Mouse (Mus musculus) embryonic facial prominence, embryonic 11.5 days (tissue): Measurements from ENCODE around the gene Opn1sw. TPM values are rescaled to one million over a fixed set of nuclear protein-coding genes. Genes with fewer than 3 reads are reported as not detected.

Experiments used
- ATAC-seq: fragments of 200-750 bp; cut with Nextera tagmentation; replicated peaks from 2 replicates; pipeline ENCODE4 v1.8.0; 2017; ENCODE audit warnings: low read depth; ENCODE audit not compliant: insufficient number of reproducible peaks, low FRiP score, low TSS enrichment
- DNase-seq: peaks from one replicate; pipeline ENCODE4 v3.0.0-alpha.2; 2015; ENCODE audit warnings: low spot score
- H3K27ac ChIP-seq: fragments of 300-500 bp; sonication (generic); replicated peaks from 2 replicates; pipeline ENCODE4 v1.5.1; 2014; ENCODE audit warnings: mild to moderate bottlenecking, low read depth, low read length, control low read depth
- H3K27me3 ChIP-seq: fragments of 300-500 bp; sonication (generic); 2 replicates; pipeline ENCODE4 v1.6.1; 2014; ENCODE audit warnings: mild to moderate bottlenecking, low read length, moderate library complexity, mixed read lengths; ENCODE audit not compliant: control insufficient read depth, insufficient read depth
- H3K36me3 ChIP-seq: fragments of 300-500 bp; sonication (generic); replicated peaks from 2 replicates; pipeline ENCODE4 v1.6.1; 2014; ENCODE audit warnings: low read depth, mild to moderate bottlenecking, low read length, moderate library complexity, mixed read lengths; ENCODE audit not compliant: control insufficient read depth, insufficient read depth
- H3K4me1 ChIP-seq: fragments of 300-500 bp; sonication (generic); 2 replicates; pipeline ENCODE4 v1.6.1; 2014; ENCODE audit warnings: low read length, mixed read lengths; ENCODE audit not compliant: control insufficient read depth, insufficient read depth
- H3K4me2 ChIP-seq: fragments of 300-500 bp; sonication (generic); 2 replicates; pipeline ENCODE4 v1.6.1; 2014; ENCODE audit warnings: low read depth, mild to moderate bottlenecking, control low read depth, low read length, moderate library complexity
- H3K4me3 ChIP-seq: fragments of 300-500 bp; sonication (generic); 2 replicates; pipeline ENCODE4 v1.5.1; 2014; ENCODE audit warnings: low read depth, low read length, control low read depth
- H3K9ac ChIP-seq: fragments of 300-500 bp; sonication (generic); replicated peaks from 2 replicates; pipeline ENCODE4 v1.6.1; 2014; ENCODE audit warnings: mild to moderate bottlenecking, control low read depth, low read length
- H3K9me3 ChIP-seq: fragments of 300-500 bp; sonication (generic); replicated peaks from 2 replicates; pipeline ENCODE4 v1.6.1; 2016; ENCODE audit warnings: mild to moderate bottlenecking, low read length, inconsistent platforms, mixed read lengths; ENCODE audit not compliant: control insufficient read depth
- WGBS: fragments of 180-500 bp; shearing (Covaris S2); extraction: QIAGEN DNeasy Blood & Tissue Kit; methylation state at CpG from one replicate; pipeline ENCODE4 v1.1.7; 2014; 5-methylcytosine and 5-hydroxymethylcytosine counted together
- polyA plus RNA-seq: library from polyadenylated mRNA; unstranded; fragments of >200 nt; fragmentation: Nextera tagmentation; extraction: Ambion mirVana; gene quantifications from 2 replicates; pipeline ENCODE4 v1.2.1, GENCODE M21; 2014

The Opn1sw gene
- polyA plus RNA-seq, 1 experiment from 2014 or later, result 0.27 TPM

DNA sequence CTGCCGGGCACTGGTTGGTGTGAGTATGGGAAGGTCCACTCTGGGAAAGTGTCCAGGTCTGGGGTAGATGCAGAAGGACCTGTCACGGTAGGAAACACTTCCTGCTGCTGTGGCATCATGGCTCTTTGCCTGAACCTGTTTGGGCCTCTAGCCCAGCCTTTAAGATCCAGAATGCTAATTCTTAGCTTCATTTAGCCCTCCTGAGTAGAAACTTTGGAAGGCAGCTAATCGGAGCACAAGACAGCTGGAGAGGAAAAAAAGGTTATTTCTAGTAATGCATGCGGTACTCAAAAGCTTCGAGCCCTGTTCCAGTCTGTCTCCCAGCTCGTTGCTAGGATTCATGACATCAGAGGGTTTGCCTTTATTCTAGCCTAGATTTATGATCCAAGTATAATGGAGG, 18.1 kb upstream of the Opn1sw start:
- no peak for DNase-seq
- ATAC-seq, result no peak
- 91% methylated on average over 6 of the region's 6 CpGs for WGBS

DNA sequence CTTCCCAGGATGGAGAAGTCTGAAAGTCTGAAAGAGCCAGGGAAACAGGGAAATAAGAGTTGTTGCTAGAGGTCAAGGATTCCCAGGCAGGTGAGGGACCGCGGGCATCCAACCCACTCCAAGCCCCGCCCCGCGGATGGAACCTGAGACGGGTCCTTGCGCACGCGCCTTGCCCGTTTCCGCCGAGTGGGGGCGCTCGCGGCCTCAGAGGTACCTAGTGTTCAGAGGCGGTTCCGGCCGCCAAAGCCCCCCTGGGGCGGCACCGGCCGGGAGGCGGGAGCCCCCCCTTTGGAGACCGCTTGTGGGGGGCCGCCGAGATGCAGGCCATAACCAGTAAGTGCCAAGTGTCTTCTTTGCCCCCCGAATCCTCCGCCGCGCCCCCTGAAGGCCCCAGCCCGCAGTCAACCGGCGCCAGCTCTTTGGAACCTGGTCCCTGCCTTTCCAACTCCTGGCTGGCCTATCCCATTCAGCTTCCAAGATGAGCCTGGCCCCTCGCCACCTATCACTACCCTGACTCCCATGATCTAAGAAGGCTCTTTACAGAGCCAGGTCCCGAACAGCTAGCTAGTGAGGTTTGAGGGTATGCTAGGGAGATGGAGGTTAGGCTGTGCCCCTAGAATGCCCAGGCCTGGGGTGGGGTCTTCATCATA, 14.6 kb upstream of the Opn1sw start:
- 8% methylated on average over 26 of the region's 34 CpGs for WGBS
- H3K4me2 ChIP-seq, result peak overlapping the region; percentile 27

More for the DNA sequence above, 18.1 kb upstream of the Opn1sw start:
- Histone ChIP-seq H3K9ac (no peak overlapping the region), H3K27ac (no peak overlapping the region), H3K4me2 (no peak overlapping the region), H3K27me3 (no peaks in the 10 kb centered on the region), H3K4me3 (no peak overlapping the region), H3K9me3 (no peaks in the 10 kb centered on the region), H3K36me3 (no peaks in the 10 kb centered on the region), H3K4me1 (no peaks in the 10 kb centered on the region; the same call in 1 of the 2 replicates)

DNA sequence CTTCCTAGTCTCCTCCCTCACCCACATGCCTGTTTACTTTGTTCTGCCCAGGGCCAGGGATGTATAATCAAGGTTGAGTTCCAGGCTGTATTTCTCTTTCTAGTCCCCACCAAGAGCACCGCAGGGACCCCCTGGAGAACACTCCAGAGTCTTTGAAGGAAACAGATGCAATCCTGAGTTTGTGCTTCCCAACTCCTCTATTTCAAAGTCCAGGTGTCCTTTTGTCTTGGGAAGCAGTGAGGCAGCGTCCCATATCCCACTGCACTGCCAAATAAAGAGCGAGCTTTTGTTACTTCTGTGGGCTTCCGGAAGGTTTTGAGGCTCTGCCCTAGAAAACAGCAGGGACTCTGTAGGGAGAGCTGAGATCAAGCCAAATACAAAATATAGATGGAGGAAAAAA, 11.6 kb upstream of the Opn1sw start:
- no peak overlapping the region for H3K9ac ChIP-seq
- 86% methylated on average over 4 of the region's 4 CpGs for WGBS
- ATAC-seq (no peak), DNase-seq (no peak)
- H3K4me3 ChIP-seq, result no peak overlapping the region
- peaks cover 6% of the 10 kb centered on the region; the same call in 1 of the 2 replicates for H3K27me3 ChIP-seq
- no peaks in the 10 kb centered on the region for H3K9me3 ChIP-seq
- H3K4me2 ChIP-seq, result no peak overlapping the region
- no peak overlapping the region for H3K27ac ChIP-seq
- no peaks in the 10 kb centered on the region; the same call in 1 of the 2 replicates for H3K4me1 ChIP-seq
- H3K36me3 ChIP-seq, result no peaks in the 10 kb centered on the region

More for the DNA sequence above, 14.6 kb upstream of the Opn1sw start:
- Histone ChIP-seq H3K27ac (no peak overlapping the region), H3K4me3 (0 out of 2 replicates have a peak overlapping the region, but pooled peaks have one; percentile 14), H3K36me3 (no peaks in the 10 kb centered on the region), H3K9ac (no peak overlapping the region; the same call in 1 of the 2 replicates), H3K4me1 (no peaks in the 10 kb centered on the region; the same call in 1 of the 2 replicates), H3K9me3 (no peaks in the 10 kb centered on the region), H3K27me3 (no peaks in the 10 kb centered on the region)
- peak; percentile 57 for DNase-seq
- ATAC-seq, result no peak; the same call in 1 of the 2 replicates

DNA sequence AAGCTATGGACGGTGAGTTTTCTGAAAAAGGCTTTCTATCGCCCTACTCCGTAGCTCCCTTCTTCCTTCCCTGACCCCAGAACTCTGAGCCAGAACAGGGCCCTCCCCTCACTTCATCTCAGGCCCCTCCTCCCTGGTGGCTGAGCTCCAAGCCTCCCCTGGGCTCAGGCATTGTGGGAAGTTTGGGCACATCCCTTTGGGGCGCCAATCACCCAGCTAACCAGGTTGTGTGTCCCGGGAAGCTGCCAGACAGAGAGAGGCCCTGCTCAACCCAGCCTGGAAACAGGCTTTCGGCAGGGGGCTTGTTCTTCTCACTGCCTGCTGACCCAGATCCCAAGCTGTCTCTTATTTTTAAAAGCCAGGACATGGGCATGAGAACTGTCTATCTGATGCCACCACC, 9.3 kb upstream of the Opn1sw start:
- DNase-seq (peak; percentile 15), ATAC-seq (0 out of 2 replicates have a peak, but pooled peaks have one; percentile 37)
- Histone ChIP-seq H3K4me3 (peak overlapping the region; percentile 71), H3K36me3 (no peaks in the 10 kb centered on the region), H3K27ac (no peak overlapping the region), H3K4me2 (peak overlapping the region; percentile 87), H3K4me1 (no peaks in the 10 kb centered on the region), H3K9ac (peak overlapping the region; percentile 76), H3K27me3 (peaks cover 12% of the 10 kb centered on the region; the same call in 1 of the 2 replicates), H3K9me3 (no peaks in the 10 kb centered on the region)
- 7% methylated on average over 6 of the region's 6 CpGs for WGBS

DNA sequence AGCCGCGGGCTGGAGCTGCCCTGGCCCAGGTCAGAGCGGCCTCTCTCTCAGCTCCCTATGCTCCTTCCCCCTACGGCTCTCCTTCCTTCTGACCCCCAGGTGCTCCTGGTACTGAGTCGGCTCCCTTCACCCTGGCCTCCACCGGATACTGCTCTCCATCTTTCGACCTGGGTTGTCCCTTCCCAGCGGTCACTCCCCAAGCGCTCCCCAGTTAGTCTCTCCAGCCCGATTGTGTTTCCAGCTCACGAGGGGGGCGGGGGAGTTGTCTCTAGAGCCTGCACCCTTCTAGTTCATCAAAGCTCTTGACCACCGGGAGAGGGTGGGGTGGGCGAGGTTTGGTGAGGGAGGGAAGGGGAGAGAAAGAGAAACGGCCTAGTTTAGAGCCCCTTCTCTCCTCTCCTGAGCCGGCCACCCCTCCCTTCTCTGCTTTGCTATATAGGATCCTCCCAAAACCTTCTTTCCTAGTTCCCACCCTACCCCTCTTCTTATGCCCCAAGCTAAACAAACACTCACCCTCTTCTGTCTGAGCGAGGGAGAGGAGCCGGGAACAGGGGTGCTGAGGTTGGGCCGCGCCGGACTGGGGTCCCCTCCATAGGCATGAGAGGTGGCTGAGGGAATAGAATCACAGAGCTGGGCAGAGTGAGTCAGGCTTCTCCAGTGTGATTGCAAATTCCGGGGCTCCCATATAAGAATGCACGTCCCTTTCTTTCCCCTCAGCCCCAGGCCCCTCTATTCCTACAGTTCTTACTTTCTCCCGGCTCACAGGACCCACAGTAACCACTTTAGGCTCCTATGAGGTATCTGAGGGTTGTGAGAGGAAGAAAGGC, 8.7 kb upstream of the Opn1sw start:
- Histone ChIP-seq H3K27ac (no peak overlapping the region), H3K27me3 (peaks cover 12% of the 10 kb centered on the region; the same call in 1 of the 2 replicates), H3K9ac (peak overlapping the region; percentile 76), H3K4me3 (peak overlapping the region; percentile 71), H3K36me3 (no peaks in the 10 kb centered on the region), H3K4me2 (peak overlapping the region; percentile 87), H3K4me1 (no peaks in the 10 kb centered on the region), H3K9me3 (no peaks in the 10 kb centered on the region)
- ATAC-seq (peak; percentile 82), DNase-seq (no peak)
- WGBS, result 1% methylated on average over 21 of the region's 24 CpGs

DNA sequence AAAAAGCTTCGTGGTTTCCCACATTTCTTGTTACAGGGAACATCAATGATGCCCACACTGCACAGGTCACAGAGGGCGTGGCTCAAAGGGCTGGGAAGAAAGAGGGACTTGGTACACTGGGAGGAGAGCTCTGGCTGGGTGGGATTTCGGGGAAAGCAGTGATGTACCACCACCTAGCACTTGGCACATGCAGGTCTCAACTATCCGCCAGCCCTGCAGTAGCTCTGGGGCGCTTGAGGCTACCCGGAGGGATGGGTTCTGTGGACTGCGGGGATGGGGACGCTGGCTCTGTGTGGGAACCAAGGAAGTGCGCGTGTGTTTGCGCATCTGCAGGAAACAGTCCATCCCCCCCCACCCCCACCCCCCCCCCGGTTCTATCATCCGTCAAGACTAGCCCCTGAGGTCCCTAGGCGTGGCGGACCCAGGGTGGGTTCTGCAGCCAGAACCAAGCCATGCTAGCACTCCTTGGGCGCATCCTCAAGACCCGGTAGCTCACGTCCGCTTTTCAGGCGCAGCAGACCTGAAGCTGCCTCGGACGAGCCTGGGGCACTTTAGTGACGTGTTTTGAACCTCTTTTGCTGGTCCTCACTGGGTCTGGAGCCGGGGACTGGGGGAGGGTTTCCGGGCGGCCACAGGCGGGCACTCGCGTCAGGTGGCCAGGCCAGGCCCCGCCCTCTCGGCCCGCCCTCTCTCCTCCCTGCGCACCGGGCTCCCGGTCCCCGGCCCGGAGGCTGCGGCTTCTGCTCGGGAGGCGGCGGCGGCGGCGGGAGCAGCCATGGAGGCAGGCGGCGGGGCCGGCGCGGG, 7.8 kb upstream of the Opn1sw start, which contains the start of gene Ccdc136:
Ccdc136 (plus strand) TSS at position 400 of the 804 bp plus-strand sequence.
- DNase-seq (peak; percentile 74), ATAC-seq (peak; percentile 93)
- Histone ChIP-seq H3K4me2 (peak within 1 kb of the TSS; percentile 87), H3K9ac (peak within 1 kb of the TSS; percentile 76), H3K4me1 (no peaks in the 10 kb centered on the region), H3K9me3 (no peaks in the 10 kb centered on the region), H3K4me3 (peak within 1 kb of the TSS; percentile 71), H3K27ac (no peak within 1 kb of the TSS), H3K27me3 (peaks cover 12% of the 10 kb centered on the region; the same call in 1 of the 2 replicates), H3K36me3 (no peaks in the 10 kb centered on the region)
- under 1% methylated on average over 48 of the region's 49 CpGs for WGBS

DNA sequence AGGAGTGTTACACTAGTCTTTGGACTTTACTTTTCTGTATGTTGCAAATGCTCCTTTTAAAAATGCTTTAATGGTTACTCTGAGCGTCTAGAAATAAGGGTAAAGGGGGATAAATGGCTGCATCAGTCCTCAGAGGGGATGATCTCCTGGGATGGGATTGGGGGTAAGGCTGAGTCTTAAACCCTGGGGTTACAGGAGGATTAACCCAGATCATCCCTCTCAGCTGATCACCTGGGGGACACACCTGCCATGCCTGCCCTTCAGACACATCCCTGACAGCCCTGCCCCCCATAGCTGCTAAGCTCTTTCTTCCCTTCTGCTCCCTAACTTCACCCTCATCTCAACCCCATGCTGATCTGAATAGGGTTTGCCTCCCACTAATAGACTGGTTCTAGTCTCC, 6.0 kb upstream of the Opn1sw start:
- H3K4me3 ChIP-seq, result no peak overlapping the region
- H3K4me1 ChIP-seq, result no peaks in the 10 kb centered on the region
- DNase-seq (no peak), ATAC-seq (no peak)
- no peak overlapping the region for H3K27ac ChIP-seq
- H3K4me2 ChIP-seq, result no peak overlapping the region
- no peak overlapping the region for H3K9ac ChIP-seq
- H3K9me3 ChIP-seq, result no peaks in the 10 kb centered on the region
- peaks cover 12% of the 10 kb centered on the region; the same call in 1 of the 2 replicates for H3K27me3 ChIP-seq
- no peaks in the 10 kb centered on the region for H3K36me3 ChIP-seq
- 55% methylated on average over 1 of the region's 1 CpGs for WGBS
